Mouse (Mus musculus): ENCODE measurements around the gene Gm2956. TPM values are rescaled to one million over a fixed set of nuclear protein-coding genes. Genes with fewer than 3 reads are reported as not detected.

The Gm2956 gene
- polyA plus RNA-seq (2014; fragmentation: Illumina TruSeq; extraction: RNeasy Lipid Tissue Mini Kit (QIAGEN cat#74804); ENCODE audit: low read depth, low replicate concordance), result 0.28 TPM

DNA sequence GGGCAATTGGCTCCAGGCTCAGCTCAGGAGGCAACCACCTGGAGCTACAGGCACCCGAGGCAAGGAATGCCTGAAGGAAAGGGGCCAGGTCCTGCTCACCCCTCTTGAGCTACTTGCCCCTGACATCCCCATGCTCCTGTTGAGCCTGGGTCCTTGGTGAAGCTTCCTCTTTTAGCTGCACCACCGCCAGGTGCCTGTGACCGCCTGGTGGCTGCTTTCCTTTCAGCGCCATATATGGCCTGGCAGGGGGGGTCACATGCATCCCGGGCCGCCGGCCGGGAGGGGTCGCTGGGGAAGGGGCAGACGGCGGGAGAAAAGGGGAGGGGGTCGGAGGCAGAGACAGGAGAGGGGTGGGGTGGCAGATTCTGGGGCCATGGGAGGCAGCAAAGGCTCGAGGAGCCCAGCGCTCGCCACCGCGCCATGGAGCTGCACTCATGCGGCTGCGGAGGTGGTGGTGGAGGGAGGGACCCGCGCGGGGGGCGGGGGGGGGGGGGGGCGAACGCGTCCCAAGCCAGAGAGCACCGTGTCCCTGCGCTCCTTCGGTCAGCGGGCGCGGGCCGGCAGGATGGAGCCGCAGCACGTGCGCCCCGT is at the start of gene Gm2956:
Gene Gm2956, plus strand, starts transcription at position 541 of the 591 bp plus-strand sequence.

GRCm38 (mm10) chr14:3394793-3395192 is 62.4 kb downstream of the Gm2956 start, which contains the start of gene Gm10413:
Gm10413 (plus strand) TSS chr14:3395093.

Other genes starting within 250 kb of the Gm2956 start
- not detected for gene Gm10340, start 198.6 kb upstream of the Gm2956 start, polyA plus RNA-seq (2014; fragmentation: Illumina TruSeq; extraction: RNeasy Lipid Tissue Mini Kit (QIAGEN cat#74804); ENCODE audit: low read depth, low replicate concordance)
- gene Gm5795, start 144.4 kb upstream of the Gm2956 start, polyA plus RNA-seq (2014; fragmentation: Illumina TruSeq; extraction: RNeasy Lipid Tissue Mini Kit (QIAGEN cat#74804); ENCODE audit: low read depth, low replicate concordance), result not detected
- gene D830030K20Rik, start 124.1 kb upstream of the Gm2956 start, polyA plus RNA-seq (2014; fragmentation: Illumina TruSeq; extraction: RNeasy Lipid Tissue Mini Kit (QIAGEN cat#74804); ENCODE audit: low read depth, low replicate concordance), result 0.63 TPM
- gene Gm10413, start 62.5 kb downstream of the Gm2956 start, polyA plus RNA-seq (2014; fragmentation: Illumina TruSeq; extraction: RNeasy Lipid Tissue Mini Kit (QIAGEN cat#74804); ENCODE audit: low read depth, low replicate concordance), result not detected
- 0.63 TPM for gene Gm10409, start 80.0 kb downstream of the Gm2956 start, polyA plus RNA-seq (2014; fragmentation: Illumina TruSeq; extraction: RNeasy Lipid Tissue Mini Kit (QIAGEN cat#74804); ENCODE audit: low read depth, low replicate concordance)
- gene Gm3005, start 95.5 kb downstream of the Gm2956 start, polyA plus RNA-seq (2014; fragmentation: Illumina TruSeq; extraction: RNeasy Lipid Tissue Mini Kit (QIAGEN cat#74804); ENCODE audit: low read depth, low replicate concordance), result 0.28 TPM
- not detected for gene Gm10408, start 116.8 kb downstream of the Gm2956 start, polyA plus RNA-seq (2014; fragmentation: Illumina TruSeq; extraction: RNeasy Lipid Tissue Mini Kit (QIAGEN cat#74804); ENCODE audit: low read depth, low replicate concordance)

Data from sigmoid colon, adult 10 weeks (tissue).